8 mouse cellular contexts compared by ENCODE assay signal in genomic region chr7:123235449-123235848, GRCm38 (mm10). TPM values are rescaled to one million over a fixed set of nuclear protein-coding genes. Genes with fewer than 3 reads are reported as not detected.
DNase-seq lines count a peak whose midpoint lies in the region; ATAC-seq lines count a peak whose summit lies in the region.

No protein-coding gene starts in this region.

- DNase-seq in heart, postnatal 4 days = peak; percentile 67
- peak; percentile 28 for DNase-seq in urinary bladder, postnatal 14 days (ENCODE audit: low spot score)
- DNase-seq in urinary bladder, postnatal 10 days (ENCODE audit: low spot score) = no peak
- DNase-seq in forelimb bud, embryonic 11.5 days (ENCODE audit: low read depth, low spot score) = peak; percentile 65
- no peak for DNase-seq in left cerebral cortex, postnatal 14 days (ENCODE audit: low spot score in 2 of 2)
- DNase-seq in gastrocnemius, postnatal 36 days = no peak

- H3K4me3 ChIP-seq in heart, embryonic 12.5 days = no peak overlapping the region
- no peak overlapping the region for H3K4me3 ChIP-seq in midbrain, embryonic 16.5 days (ENCODE audit: low read depth, low read length)

- H3K27ac ChIP-seq in heart, embryonic 12.5 days (ENCODE audit: poor library complexity, severe bottlenecking) = no peak overlapping the region
- H3K27ac ChIP-seq in midbrain, embryonic 16.5 days (ENCODE audit: low read length) = no peak overlapping the region

- no peaks in the 10 kb centered on the region for H3K36me3 ChIP-seq in heart, embryonic 12.5 days
- no peaks in the 10 kb centered on the region for H3K36me3 ChIP-seq in midbrain, embryonic 16.5 days (ENCODE audit: control insufficient read depth, insufficient read depth, low read length)

- WGBS in heart, embryonic 12.5 days = 20% methylated on average over 4 of the region's 4 CpGs
- WGBS in midbrain, embryonic 16.5 days = 24% methylated on average over 4 of the region's 4 CpGs

- intact Hi-C loops in left cerebral cortex, postnatal 14 days (cut with DNase I) = no loop called here
- intact Hi-C loops in gastrocnemius, postnatal 36 days (cut with DNase I) = no loop called here

- no peak overlapping the region for H3K9ac ChIP-seq in heart, embryonic 12.5 days
- H3K9ac ChIP-seq in midbrain, embryonic 16.5 days (ENCODE audit: low read depth, low read length) = no peak overlapping the region

- no peaks in the 10 kb centered on the region for H3K9me3 ChIP-seq in heart, embryonic 12.5 days (replicated peaks)
- H3K9me3 ChIP-seq in midbrain, embryonic 16.5 days (replicated peaks; ENCODE audit: control insufficient read depth, low read length, poor library complexity, severe bottlenecking) = no peaks in the 10 kb centered on the region

- H3K27me3 ChIP-seq in heart, embryonic 12.5 days (replicated peaks) = no peaks in the 10 kb centered on the region
- no peaks in the 10 kb centered on the region for H3K27me3 ChIP-seq in midbrain, embryonic 16.5 days (ENCODE audit: control insufficient read depth, insufficient read depth, low read depth, low read length)

- no peak overlapping the region for H3K4me2 ChIP-seq in heart, embryonic 12.5 days
- H3K4me2 ChIP-seq in midbrain, embryonic 16.5 days (ENCODE audit: low read length) = no peak overlapping the region

- H3K4me1 ChIP-seq in heart, embryonic 12.5 days (replicated peaks) = no peaks in the 10 kb centered on the region
- H3K4me1 ChIP-seq in midbrain, embryonic 16.5 days (ENCODE audit: control insufficient read depth, insufficient read depth, low read length) = peaks cover 5% of the 10 kb centered on the region; the same call in 1 of the 2 replicates

- no peak for ATAC-seq in heart, embryonic 12.5 days (ENCODE audit: insufficient number of reproducible peaks, low FRiP score)
- no peak for ATAC-seq in midbrain, embryonic 16.5 days

RNA-seq across cellular contexts. Expression of gene Slc5a11, which starts 20.9 kb away (rescaled TPM):
- total RNA-seq in heart, postnatal 4 days (2021) = not detected
- polyA plus RNA-seq in heart, embryonic 12.5 days (2016; fragmentation: Nextera tagmentation; extraction: Ambion mirVana) = 0.15 and 0.34 TPM in 2 replicates
- total RNA-seq in left cerebral cortex, postnatal 14 days (2021) = under 1 TPM; 0.17 to 0.42 TPM
- total RNA-seq in gastrocnemius, postnatal 36 days (2021) = not detected
- polyA plus RNA-seq in midbrain, embryonic 16.5 days (2015; fragmentation: Nextera tagmentation; extraction: Ambion mirVana) = 0.30 and 0.45 TPM in 2 replicates

Comparison
In these comparisons a context has a peak if more than half of its experiments do, and no peak if none do; other contexts are left out.
1. DNase-seq: peak in heart, postnatal 4 days (single experiment), urinary bladder, postnatal 14 days (single experiment) and forelimb bud, embryonic 11.5 days (single experiment); none in urinary bladder, postnatal 10 days (single experiment), left cerebral cortex, postnatal 14 days (0 of 2) and gastrocnemius, postnatal 36 days (0 of 2).